8 mouse cellular contexts compared by ENCODE assay signal in genomic region chr3:38255674-38256073, GRCm38 (mm10).
DNase-seq lines count a peak whose midpoint lies in the region; ATAC-seq and TF ChIP-seq lines count a peak whose summit lies in the region.

No protein-coding gene starts in this region.

- no peak overlapping the region for H3K4me3 ChIP-seq in forebrain, embryonic 15.5 days
- H3K4me3 ChIP-seq in kidney, adult 2 months (ENCODE audit: insufficient read depth, low read depth, low read length) = no peak overlapping the region
- H3K4me3 ChIP-seq in lung, embryonic 14.5 days (ENCODE audit: low read depth, low read length) = no peak overlapping the region
- H3K4me3 ChIP-seq in small intestine, adult 2 months (ENCODE audit: low read depth, low read length) = no peak overlapping the region

- WGBS in forebrain, embryonic 15.5 days = 19% methylated on average over 2 of the region's 2 CpGs
- WGBS in kidney, adult 2 months = 7% methylated on average over 2 of the region's 2 CpGs
- WGBS in lung, embryonic 14.5 days = 7% methylated on average over 2 of the region's 2 CpGs
- WGBS in small intestine, adult 2 months = 15% methylated on average over 2 of the region's 2 CpGs

- no peak overlapping the region for H3K4me2 ChIP-seq in forebrain, embryonic 15.5 days (replicated peaks)
- H3K4me2 ChIP-seq in lung, embryonic 14.5 days = no peak overlapping the region

- TF ChIP-seq CTCF in kidney, adult 2 months (conservative IDR thresholded peaks at IDR 0.05; ENCODE audit: insufficient read depth, insufficient read length, low read depth, low read length) = peak; percentile 86
- TF ChIP-seq CTCF in lung, embryonic 14.5 days (IDR thresholded peaks at IDR 0.05; ENCODE audit: low read depth) = peak; percentile 69
- TF ChIP-seq CTCF in small intestine, adult 2 months (IDR thresholded peaks at IDR 0.05; ENCODE audit: extremely low read depth, insufficient read length, insufficient replicate concordance, low read depth, low read length) = peak; percentile 56; the same call in 1 of the 2 replicates

- no peaks in the 10 kb centered on the region for H3K4me1 ChIP-seq in forebrain, embryonic 15.5 days
- no peaks in the 10 kb centered on the region for H3K4me1 ChIP-seq in kidney, adult 2 months (ENCODE audit: control insufficient read depth, insufficient read depth, low read length)
- H3K4me1 ChIP-seq in lung, embryonic 14.5 days (ENCODE audit: insufficient read depth) = 0 out of 2 replicates have a peak, but pooled peaks cover 3% of the 10 kb centered on the region
- H3K4me1 ChIP-seq in small intestine, adult 2 months (ENCODE audit: control insufficient read depth, insufficient read depth, insufficient read length, low read length) = no peaks in the 10 kb centered on the region; the same call in 1 of the 2 replicates

- H3K36me3 ChIP-seq in forebrain, embryonic 15.5 days = no peaks in the 10 kb centered on the region
- H3K36me3 ChIP-seq in kidney, adult 2 months (ENCODE audit: control insufficient read depth, insufficient read depth, low read length) = no peaks in the 10 kb centered on the region
- no peaks in the 10 kb centered on the region for H3K36me3 ChIP-seq in lung, embryonic 14.5 days (ENCODE audit: insufficient read depth)
- no peaks in the 10 kb centered on the region for H3K36me3 ChIP-seq in small intestine, adult 2 months (ENCODE audit: control insufficient read depth, insufficient read depth, low read length)

- TF ChIP-seq POLR2A in kidney, adult 2 months (IDR thresholded peaks at IDR 0.05; ENCODE audit: low read depth, low read length) = no peak
- TF ChIP-seq POLR2A in small intestine, adult 2 months (IDR thresholded peaks at IDR 0.05; ENCODE audit: low read depth, low read length) = no peak

- H3K27ac ChIP-seq in forebrain, embryonic 15.5 days (replicated peaks) = no peak overlapping the region
- H3K27ac ChIP-seq in kidney, adult 2 months (ENCODE audit: insufficient read depth, low read depth, low read length) = no peak overlapping the region
- H3K27ac ChIP-seq in lung, embryonic 14.5 days (ENCODE audit: low read depth) = no peak overlapping the region
- no peak overlapping the region for H3K27ac ChIP-seq in small intestine, adult 2 months (ENCODE audit: insufficient read depth, low read depth, low read length)

- ATAC-seq in cerebellum, adult (ENCODE audit: insufficient number of reproducible peaks, low FRiP score, low TSS enrichment) = peak; percentile 73
- 0 out of 2 replicates have a peak, but pooled peaks have one; percentile 49 for ATAC-seq in forebrain, embryonic 15.5 days (replicated peaks)
- ATAC-seq in lung, embryonic 14.5 days (ENCODE audit: insufficient read depth) = no peak

- no peak overlapping the region for H3K9ac ChIP-seq in forebrain, embryonic 15.5 days (replicated peaks)
- H3K9ac ChIP-seq in lung, embryonic 14.5 days = no peak overlapping the region

- DNase-seq in adrenal gland, adult (ENCODE audit: inconsistent age in 2 of 2, low spot score in 1 of 2) = peak; percentile 43 to 88
- no peak for DNase-seq in adrenal gland, adult 8-10 months
- peak; percentile 41 for DNase-seq in 3134 (ENCODE audit: extremely low read depth, insufficient read length, low spot score)
- DNase-seq in kidney, adult 2 months = peak; percentile 76
- peak; percentile 74 for DNase-seq in lung, embryonic 14.5 days

- no peaks in the 10 kb centered on the region for H3K27me3 ChIP-seq in forebrain, embryonic 15.5 days
- no peaks in the 10 kb centered on the region for H3K27me3 ChIP-seq in kidney, adult 2 months (replicated peaks; ENCODE audit: control insufficient read depth, insufficient read depth, low read length)
- no peaks in the 10 kb centered on the region for H3K27me3 ChIP-seq in lung, embryonic 14.5 days (ENCODE audit: insufficient read depth, low read length)
- H3K27me3 ChIP-seq in small intestine, adult 2 months (ENCODE audit: control insufficient read depth, insufficient read depth, low read length) = no peaks in the 10 kb centered on the region

- no peaks in the 10 kb centered on the region for H3K9me3 ChIP-seq in forebrain, embryonic 15.5 days
- no peaks in the 10 kb centered on the region for H3K9me3 ChIP-seq in lung, embryonic 14.5 days (ENCODE audit: low read depth, low read length)
